Mouse (Mus musculus): ENCODE data around the gene Dlg5. TPM values are rescaled to one million over a fixed set of nuclear protein-coding genes. Genes with fewer than 3 reads are reported as not detected.

The Dlg5 gene
- polyA plus RNA-seq, 1 experiment: 35.3 TPM

GRCm38 (mm10) chr14:24179466-24179991 lies 66.2 kb downstream of the Dlg5 start:
- TF ChIP-seq POLR2A (IDR thresholded peaks at IDR 0.05; ENCODE audit: borderline replicate concordance, extremely low read depth, low read depth, low read length) (no peak), CTCF (IDR thresholded peaks at IDR 0.05; ENCODE audit: insufficient read depth, low read length) (no peak)
- DNase-seq: no peak
- H3K4me1 ChIP-seq (ENCODE audit: control insufficient read depth, insufficient read depth, low read length): no peaks in the 10 kb centered on the region
- 63% methylated on average over 6 of the region's 6 CpGs for WGBS
- no peak overlapping the region for H3K4me3 ChIP-seq (replicated peaks; ENCODE audit: extremely low read depth, low read depth, low read length)

DNA sequence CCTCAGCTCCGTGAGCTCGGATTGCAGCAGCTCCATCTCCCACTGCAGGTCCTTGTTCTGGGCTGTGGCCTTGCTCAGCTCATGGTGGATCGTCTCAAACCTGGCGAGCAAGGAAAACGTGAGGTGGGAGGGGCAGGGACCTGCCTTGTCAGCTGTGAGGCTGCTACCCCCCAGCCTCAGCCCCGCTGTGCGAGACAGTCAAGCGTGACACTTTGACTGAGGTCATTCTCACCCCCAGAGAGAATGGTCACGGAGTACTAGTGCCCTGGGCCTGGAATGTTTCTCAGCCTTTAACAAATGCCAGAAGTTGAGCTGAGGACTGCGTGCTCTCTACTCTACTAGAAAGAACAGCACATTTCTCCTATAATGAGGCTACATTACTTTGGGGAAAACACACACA lies 69.1 kb downstream of the Dlg5 start:
- H3K4me1 ChIP-seq (ENCODE audit: control insufficient read depth, insufficient read depth, low read length): no peaks in the 10 kb centered on the region
- 90% methylated on average over 10 of the region's 10 CpGs for WGBS
- no peak for DNase-seq

DNA sequence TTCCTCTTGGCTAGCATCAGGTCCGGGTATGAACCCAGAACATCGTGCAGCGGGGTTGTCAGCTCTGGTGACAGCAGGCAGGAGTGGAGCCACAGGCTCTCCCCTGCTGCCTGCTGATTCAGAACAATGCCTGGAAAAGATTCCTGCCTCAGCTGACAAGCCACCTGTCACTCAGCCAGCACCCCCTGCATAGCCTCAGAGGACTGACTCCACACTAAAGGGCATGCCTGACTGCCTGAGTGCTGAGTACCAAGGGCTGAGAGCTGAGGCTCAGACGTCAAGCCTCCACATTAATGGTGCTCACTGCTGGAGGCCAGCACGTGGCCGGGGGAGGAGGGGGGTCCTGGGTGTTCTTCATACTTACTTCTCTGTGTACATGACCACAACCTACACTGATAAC lies 72.4 kb downstream of the Dlg5 start:
- Histone ChIP-seq H3K4me1 (ENCODE audit: control insufficient read depth, insufficient read depth, low read length) (no peaks in the 10 kb centered on the region), H3K4me3 (replicated peaks; ENCODE audit: extremely low read depth, low read depth, low read length) (no peak overlapping the region)
- TF ChIP-seq POLR2A (IDR thresholded peaks at IDR 0.05; ENCODE audit: borderline replicate concordance, extremely low read depth, low read depth, low read length): no peak
- TF ChIP-seq CTCF (IDR thresholded peaks at IDR 0.05; ENCODE audit: insufficient read depth, low read length): no peak
- WGBS: 82% methylated on average over 6 of the region's 6 CpGs
- DNase-seq: no peak

More for the DNA sequence above, 69.1 kb downstream of the Dlg5 start:
- TF ChIP-seq CTCF (IDR thresholded peaks at IDR 0.05; ENCODE audit: insufficient read depth, low read length): no peak
- no peak for TF ChIP-seq POLR2A (IDR thresholded peaks at IDR 0.05; ENCODE audit: borderline replicate concordance, extremely low read depth, low read depth, low read length)
- no peak overlapping the region for H3K4me3 ChIP-seq (replicated peaks; ENCODE audit: extremely low read depth, low read depth, low read length)

- no peak for TF ChIP-seq CTCF (IDR thresholded peaks at IDR 0.05; ENCODE audit: insufficient read depth, low read length)
- TF ChIP-seq POLR2A (IDR thresholded peaks at IDR 0.05; ENCODE audit: borderline replicate concordance, extremely low read depth, low read depth, low read length): no peak
- 44% methylated on average over 13 of the region's 13 CpGs for WGBS
- DNase-seq: no peak
- no peaks in the 10 kb centered on the region for H3K4me1 ChIP-seq (ENCODE audit: control insufficient read depth, insufficient read depth, low read length)
- no peak overlapping the region for H3K4me3 ChIP-seq (replicated peaks; ENCODE audit: extremely low read depth, low read depth, low read length)
These were observed 73.9 kb downstream of the Dlg5 start for GRCm38 (mm10) chr14:24171639-24172311.

DNA sequence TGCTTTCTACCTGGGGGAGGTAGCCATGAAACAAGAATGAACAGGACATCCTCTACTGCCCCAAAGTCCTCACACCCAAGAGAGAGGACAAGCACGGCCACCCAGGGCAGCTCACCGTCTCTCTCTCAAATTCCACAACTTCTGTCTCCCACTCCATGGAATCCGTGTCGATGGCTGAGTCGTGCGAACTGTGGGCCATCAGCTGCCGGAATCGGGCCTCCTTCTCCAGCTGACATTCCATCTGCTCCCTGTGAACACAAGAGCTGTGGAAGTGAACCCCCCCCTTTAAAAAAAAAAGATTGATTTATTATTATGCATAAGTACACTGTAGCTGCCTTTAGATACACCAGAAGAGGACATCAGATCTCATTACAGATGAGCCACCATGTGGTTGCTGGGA lies 79.7 kb downstream of the Dlg5 start:
- 95% methylated on average over 8 of the region's 8 CpGs for WGBS
- Histone ChIP-seq H3K4me3 (replicated peaks; ENCODE audit: extremely low read depth, low read depth, low read length) (no peak overlapping the region), H3K4me1 (ENCODE audit: control insufficient read depth, insufficient read depth, low read length) (no peaks in the 10 kb centered on the region)
- no peak for DNase-seq
- TF ChIP-seq POLR2A (IDR thresholded peaks at IDR 0.05; ENCODE audit: borderline replicate concordance, extremely low read depth, low read depth, low read length) (no peak), CTCF (IDR thresholded peaks at IDR 0.05; ENCODE audit: insufficient read depth, low read length) (no peak)

GRCm38 (mm10) chr14:24164721-24165367 lies 80.9 kb downstream of the Dlg5 start:
- no peak for DNase-seq
- WGBS: 81% methylated on average over 8 of the region's 8 CpGs
- TF ChIP-seq CTCF (IDR thresholded peaks at IDR 0.05; ENCODE audit: insufficient read depth, low read length) (no peak), POLR2A (IDR thresholded peaks at IDR 0.05; ENCODE audit: borderline replicate concordance, extremely low read depth, low read depth, low read length) (no peak)
- Histone ChIP-seq H3K4me3 (replicated peaks; ENCODE audit: extremely low read depth, low read depth, low read length) (no peak overlapping the region), H3K4me1 (ENCODE audit: control insufficient read depth, insufficient read depth, low read length) (no peaks in the 10 kb centered on the region)

DNA sequence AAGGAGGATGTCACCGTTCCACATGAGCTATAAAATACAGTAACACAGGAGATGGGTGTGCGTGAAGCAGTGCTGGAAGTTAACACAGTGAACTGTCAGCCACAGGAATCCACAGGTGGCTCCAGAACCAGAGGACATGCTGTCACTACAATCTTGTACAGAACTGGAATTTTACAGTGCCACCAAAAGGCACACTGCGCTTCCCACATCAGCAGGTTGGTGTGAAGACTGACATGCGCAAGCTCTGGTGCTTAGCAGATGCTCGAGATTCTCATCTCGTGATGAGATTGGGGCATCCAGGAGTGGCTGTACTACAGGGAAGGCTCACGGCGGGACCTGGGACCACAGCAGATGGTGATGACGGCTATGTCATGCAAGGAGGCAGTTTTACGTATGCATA lies 82.9 kb downstream of the Dlg5 start:
- DNase-seq: no peak
- 91% methylated on average over 10 of the region's 10 CpGs for WGBS
- TF ChIP-seq CTCF (IDR thresholded peaks at IDR 0.05; ENCODE audit: insufficient read depth, low read length) (no peak), POLR2A (IDR thresholded peaks at IDR 0.05; ENCODE audit: borderline replicate concordance, extremely low read depth, low read depth, low read length) (no peak)
- H3K4me1 ChIP-seq (ENCODE audit: control insufficient read depth, insufficient read depth, low read length): no peaks in the 10 kb centered on the region
- no peak overlapping the region for H3K4me3 ChIP-seq (replicated peaks; ENCODE audit: extremely low read depth, low read depth, low read length)

DNA sequence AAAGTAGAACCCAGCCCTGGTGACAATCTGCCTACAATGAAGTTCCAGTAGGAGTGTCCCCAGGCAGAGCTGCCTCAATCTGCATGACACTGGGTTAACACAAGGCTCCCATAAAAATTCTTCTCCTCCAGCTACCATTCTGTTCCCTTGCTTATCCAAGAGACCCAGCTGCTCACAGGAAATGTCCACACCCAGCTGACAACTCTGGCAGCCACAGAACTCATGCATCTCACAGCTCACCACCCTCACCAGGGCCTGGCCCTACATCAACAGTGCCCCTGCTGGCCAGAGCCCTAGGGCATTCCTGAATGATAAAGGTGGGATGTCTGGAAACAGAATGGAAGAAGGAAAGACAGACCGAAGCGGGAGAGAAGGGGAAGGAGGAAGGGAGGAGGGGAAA lies 96.8 kb downstream of the Dlg5 start:
- 77% methylated on average over 2 of the region's 2 CpGs for WGBS
- TF ChIP-seq CTCF (IDR thresholded peaks at IDR 0.05; ENCODE audit: insufficient read depth, low read length): no peak
- no peak for TF ChIP-seq POLR2A (IDR thresholded peaks at IDR 0.05; ENCODE audit: borderline replicate concordance, extremely low read depth, low read depth, low read length)
- Histone ChIP-seq H3K4me1 (ENCODE audit: control insufficient read depth, insufficient read depth, low read length) (no peaks in the 10 kb centered on the region), H3K4me3 (replicated peaks; ENCODE audit: extremely low read depth, low read depth, low read length) (no peak overlapping the region)
- DNase-seq: no peak

DNA sequence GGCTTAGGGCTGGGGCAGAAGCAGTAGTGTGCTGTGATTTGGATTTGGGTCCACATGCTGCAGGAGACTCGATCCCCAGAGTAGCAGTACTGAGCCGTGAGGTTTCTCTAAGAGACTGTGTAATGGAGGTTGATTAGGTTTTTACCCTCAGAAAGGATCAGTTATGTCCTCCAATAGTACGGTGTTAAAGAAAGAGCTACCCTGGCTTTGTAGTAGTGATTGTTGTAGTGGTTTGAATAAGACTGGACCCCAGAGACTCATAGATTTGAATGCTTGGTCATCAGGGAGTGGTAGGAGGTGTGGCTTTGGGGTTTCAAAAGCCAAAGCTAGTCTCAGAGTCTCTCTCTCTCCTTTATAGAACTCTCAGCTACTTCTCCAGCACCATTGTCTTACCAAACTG lies 100.9 kb downstream of the Dlg5 start:
- no peaks in the 10 kb centered on the region for H3K4me1 ChIP-seq (ENCODE audit: control insufficient read depth, insufficient read depth, low read length)
- no peak for DNase-seq
- no peak overlapping the region for H3K4me3 ChIP-seq (replicated peaks; ENCODE audit: extremely low read depth, low read depth, low read length)
- WGBS: 82% methylated on average over 3 of the region's 3 CpGs
- TF ChIP-seq POLR2A (IDR thresholded peaks at IDR 0.05; ENCODE audit: borderline replicate concordance, extremely low read depth, low read depth, low read length): no peak
- no peak for TF ChIP-seq CTCF (IDR thresholded peaks at IDR 0.05; ENCODE audit: insufficient read depth, low read length)

GRCm38 (mm10) chr14:24144421-24144820 lies 101.3 kb downstream of the Dlg5 start:
- Histone ChIP-seq H3K4me1 (ENCODE audit: control insufficient read depth, insufficient read depth, low read length) (no peaks in the 10 kb centered on the region), H3K4me3 (replicated peaks; ENCODE audit: extremely low read depth, low read depth, low read length) (no peak overlapping the region)
- DNase-seq: no peak
- 41% methylated on average over 8 of the region's 8 CpGs for WGBS
- TF ChIP-seq POLR2A (IDR thresholded peaks at IDR 0.05; ENCODE audit: borderline replicate concordance, extremely low read depth, low read depth, low read length): no peak
- TF ChIP-seq CTCF (IDR thresholded peaks at IDR 0.05; ENCODE audit: insufficient read depth, low read length): no peak

All from lung, adult 2 months (tissue).